Mouse (Mus musculus) thymus, adult 2 months (tissue): ENCODE data around the gene Dnajc3. TPM values are rescaled to one million over a fixed set of nuclear protein-coding genes. Genes with fewer than 3 reads are reported as not detected.

Experiments
- DNase-seq: peaks from one replicate; pipeline ENCODE4 v3.0.0; 2021
- H3K27ac ChIP-seq: fragments of 200-500 bp; 2 replicates; pipeline ENCODE4 v1.5.1; 2012; ENCODE audit warnings: low read length, control low read depth; ENCODE audit not compliant: control insufficient read depth, insufficient read depth
- H3K27me3 ChIP-seq: fragments of 200-500 bp; 2 replicates; pipeline ENCODE4 v1.6.1; 2012; ENCODE audit warnings: mild to moderate bottlenecking, low read length, moderate library complexity, mixed read lengths; ENCODE audit not compliant: control insufficient read depth, insufficient read depth
- H3K36me3 ChIP-seq: fragments of 200-500 bp; 2 replicates; pipeline ENCODE4 v1.6.1; 2012; ENCODE audit warnings: mild to moderate bottlenecking, low read length, moderate library complexity; ENCODE audit not compliant: control insufficient read depth, insufficient read depth
- H3K4me1 ChIP-seq: fragments of 200-500 bp; replicated peaks from 2 replicates; pipeline ENCODE4 v1.6.1; 2012; ENCODE audit warnings: low read length; ENCODE audit not compliant: control insufficient read depth, insufficient read depth
- H3K4me3 ChIP-seq: fragments of 200-500 bp; 2 replicates; pipeline ENCODE4 v1.5.1; 2012; ENCODE audit warnings: mild to moderate bottlenecking, low read length, control low read depth, moderate library complexity; ENCODE audit not compliant: control insufficient read depth, insufficient read depth
- CTCF ChIP-seq: fragments of 200-500 bp; IDR thresholded peaks from 2 replicates; pipeline ENCODE4 v1.5.1; 2012; ENCODE audit warnings: mild to moderate bottlenecking, control low read depth, low read length, moderate library complexity, borderline replicate concordance; ENCODE audit not compliant: control insufficient read depth, poor library complexity, insufficient read depth; ENCODE audit errors: extremely low read depth
- POLR2A ChIP-seq: fragments of 200-500 bp; IDR thresholded peaks from 2 replicates; pipeline ENCODE4 v1.6.1; 2012; ENCODE audit warnings: mild to moderate bottlenecking, low read length, control low read depth, moderate library complexity; ENCODE audit not compliant: control insufficient read depth, poor library complexity, insufficient read depth; ENCODE audit errors: extremely low read depth
- WGBS: fragments of 180-500 bp; shearing (Covaris S2); methylation state at CpG from one replicate; pipeline ENCODE4 v1.1.7; 2018; 5-methylcytosine and 5-hydroxymethylcytosine counted together
- polyA plus RNA-seq: library from polyadenylated mRNA; depleted of rRNA; stranded (reverse); fragments of >200 nt; gene quantifications from 2 replicates; pipeline ENCODE4 v1.2.3, GENCODE M21; 2012

Dnajc3 gene
- polyA plus RNA-seq, 1 experiment = 29.8 TPM

GRCm38 (mm10) chr14:118903867-118904562, 33.8 kb upstream of the Dnajc3 start:
- DNase-seq = no peak
- no peak overlapping the region for H3K27ac ChIP-seq
- H3K4me1 ChIP-seq = no peaks in the 10 kb centered on the region
- TF ChIP-seq POLR2A (no peak), CTCF (no peak)
- 92% methylated on average over 6 of the region's 6 CpGs for WGBS
- H3K27me3 ChIP-seq = no peaks in the 10 kb centered on the region
- peaks cover 73% of the 10 kb centered on the region for H3K36me3 ChIP-seq
- H3K4me3 ChIP-seq = no peak overlapping the region

GRCm38 (mm10) chr14:118907592-118907991, 30.2 kb upstream of the Dnajc3 start:
- no peak overlapping the region for H3K27ac ChIP-seq
- no peak for TF ChIP-seq POLR2A
- TF ChIP-seq CTCF = no peak
- H3K36me3 ChIP-seq = peaks cover 52% of the 10 kb centered on the region
- no peaks in the 10 kb centered on the region for H3K27me3 ChIP-seq
- DNase-seq = no peak
- H3K4me1 ChIP-seq = peaks cover 10% of the 10 kb centered on the region
- WGBS = 87% methylated on average over 8 of the region's 8 CpGs
- no peak overlapping the region for H3K4me3 ChIP-seq

- Histone ChIP-seq H3K27ac (no peak overlapping the region), H3K36me3 (peaks cover 34% of the 10 kb centered on the region), H3K4me3 (no peak overlapping the region), H3K4me1 (peaks cover 12% of the 10 kb centered on the region), H3K27me3 (no peaks in the 10 kb centered on the region)
- TF ChIP-seq CTCF (no peak), POLR2A (no peak)
- DNase-seq = no peak
- WGBS = 95% methylated on average over 8 of the region's 8 CpGs
These were observed 27.9 kb upstream of the Dnajc3 start for GRCm38 (mm10) chr14:118909872-118910271.

- no peak overlapping the region for H3K27ac ChIP-seq
- H3K4me1 ChIP-seq = peaks cover 12% of the 10 kb centered on the region
- no peaks in the 10 kb centered on the region for H3K27me3 ChIP-seq
- H3K36me3 ChIP-seq = peaks cover 33% of the 10 kb centered on the region
- peak; percentile 66 for DNase-seq
- no peak overlapping the region for H3K4me3 ChIP-seq
- no peak for TF ChIP-seq CTCF
- no peak for TF ChIP-seq POLR2A
- 50% methylated on average over 29 of the region's 29 CpGs for WGBS
These were observed 27.2 kb upstream of the Dnajc3 start for GRCm38 (mm10) chr14:118910332-118911222.

- Histone ChIP-seq H3K4me3 (no peak overlapping the region), H3K4me1 (peaks cover 12% of the 10 kb centered on the region), H3K36me3 (peaks cover 29% of the 10 kb centered on the region), H3K27ac (no peak overlapping the region), H3K27me3 (no peaks in the 10 kb centered on the region)
- DNase-seq = no peak
- WGBS = 97% methylated on average over 6 of the region's 6 CpGs
- TF ChIP-seq CTCF = no peak
- TF ChIP-seq POLR2A = no peak
These were observed 26.3 kb upstream of the Dnajc3 start for GRCm38 (mm10) chr14:118911521-118911920.

GRCm38 (mm10) chr14:118913651-118914050, 24.1 kb upstream of the Dnajc3 start:
- 54% methylated on average over 5 of the region's 5 CpGs for WGBS
- H3K27me3 ChIP-seq = no peaks in the 10 kb centered on the region
- TF ChIP-seq POLR2A = no peak
- no peak for TF ChIP-seq CTCF

More at GRCm38 (mm10) chr14:118913651-118914050, 24.1 kb upstream of the Dnajc3 start:
- peaks cover 25% of the 10 kb centered on the region for H3K36me3 ChIP-seq
- DNase-seq = no peak
- peaks cover 12% of the 10 kb centered on the region for H3K4me1 ChIP-seq
- no peak overlapping the region for H3K27ac ChIP-seq
- H3K4me3 ChIP-seq = no peak overlapping the region
